Mouse (Mus musculus): ENCODE measurements at regions not wholly inside any gene's neighbourhood (a gene's known extent, or its start where the extent isn't known, plus 50 kb on each side); places are given as distances from the start of the nearest gene placed in this dataset.

DNA sequence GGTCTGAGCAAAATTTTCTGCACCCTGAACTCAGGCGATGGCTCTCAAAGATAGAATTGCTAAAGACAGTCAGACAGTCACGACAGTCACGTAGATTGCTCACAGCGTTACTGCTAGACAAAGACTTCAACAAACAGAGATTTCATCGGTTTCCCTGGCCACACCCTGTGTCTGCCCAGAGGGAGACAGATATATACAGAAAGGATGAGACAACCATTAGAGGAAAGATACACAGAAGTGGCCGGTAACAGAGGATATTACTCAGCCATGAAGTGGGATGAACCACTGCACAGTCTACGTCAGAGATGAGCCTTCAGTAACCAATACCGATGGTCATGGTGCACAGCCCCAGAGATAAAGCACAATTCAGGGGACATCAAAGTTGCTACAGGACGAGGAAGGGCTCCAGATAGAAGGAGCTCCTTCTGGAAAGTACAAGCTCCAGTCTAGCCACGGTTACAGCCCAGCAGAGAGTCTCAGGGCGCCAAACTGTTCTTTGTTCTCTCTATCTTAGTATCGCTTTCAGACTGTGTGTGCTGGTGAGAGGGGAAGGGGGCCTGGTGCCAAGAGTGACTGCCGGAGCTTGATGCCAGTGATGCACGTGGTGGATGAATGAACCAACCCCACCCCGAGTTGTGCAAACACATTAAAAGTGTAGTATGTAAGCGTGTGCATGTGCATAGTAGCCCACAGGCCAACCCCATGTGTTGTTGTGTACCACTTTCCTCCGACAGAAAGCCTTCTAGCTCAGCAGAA lies 74.8 kb upstream of the Adgrl1 start:
- TF ChIP-seq CTCF (IDR thresholded peaks at IDR 0.05; ENCODE audit: borderline replicate concordance, extremely low read depth, insufficient read depth, insufficient read length) (no peak), POLR2A (IDR thresholded peaks at IDR 0.05; ENCODE audit: borderline replicate concordance, extremely low read depth, insufficient read depth, insufficient read length, poor library complexity, severe bottlenecking) (no peak)
